Mouse (Mus musculus): Measurements from ENCODE around the gene Sec16b. TPM values are rescaled to one million over a fixed set of nuclear protein-coding genes. Genes with fewer than 3 reads are reported as not detected.

The Sec16b gene
- polyA plus RNA-seq, 1 experiment, result 0.64 TPM

- no peak for DNase-seq (ENCODE audit: low read depth)
- no peak for TF ChIP-seq CTCF (IDR thresholded peaks at IDR 0.05; ENCODE audit: borderline replicate concordance, extremely low read depth, insufficient read depth, insufficient read length)
Observed at GRCm38 (mm10) chr1:157513559-157513958, 7.0 kb downstream of the Sec16b start.

- TF ChIP-seq CTCF (IDR thresholded peaks at IDR 0.05; ENCODE audit: borderline replicate concordance, extremely low read depth, insufficient read depth, insufficient read length), result no peak
- TF ChIP-seq POLR2A (IDR thresholded peaks at IDR 0.05; ENCODE audit: borderline replicate concordance, extremely low read depth, insufficient read depth, insufficient read length, poor library complexity, severe bottlenecking), result no peak
- no peak for DNase-seq (ENCODE audit: low read depth)
Observed at GRCm38 (mm10) chr1:157514298-157514697, 7.8 kb downstream of the Sec16b start.

- DNase-seq (ENCODE audit: low read depth), result no peak
- no peak for TF ChIP-seq CTCF (IDR thresholded peaks at IDR 0.05; ENCODE audit: borderline replicate concordance, extremely low read depth, insufficient read depth, insufficient read length)
- TF ChIP-seq POLR2A (IDR thresholded peaks at IDR 0.05; ENCODE audit: borderline replicate concordance, extremely low read depth, insufficient read depth, insufficient read length, poor library complexity, severe bottlenecking), result no peak
Observed at GRCm38 (mm10) chr1:157516838-157517808, 10.6 kb downstream of the Sec16b start.

GRCm38 (mm10) chr1:157518111-157518523, 11.6 kb downstream of the Sec16b start:
- DNase-seq (ENCODE audit: low read depth), result peak; percentile 92
- TF ChIP-seq CTCF (IDR thresholded peaks at IDR 0.05; ENCODE audit: borderline replicate concordance, extremely low read depth, insufficient read depth, insufficient read length) (no peak), POLR2A (IDR thresholded peaks at IDR 0.05; ENCODE audit: borderline replicate concordance, extremely low read depth, insufficient read depth, insufficient read length, poor library complexity, severe bottlenecking) (no peak)

- TF ChIP-seq CTCF (IDR thresholded peaks at IDR 0.05; ENCODE audit: borderline replicate concordance, extremely low read depth, insufficient read depth, insufficient read length), result no peak
- no peak for TF ChIP-seq POLR2A (IDR thresholded peaks at IDR 0.05; ENCODE audit: borderline replicate concordance, extremely low read depth, insufficient read depth, insufficient read length, poor library complexity, severe bottlenecking)
- DNase-seq (ENCODE audit: low read depth), result peak; percentile 74
Observed at GRCm38 (mm10) chr1:157519396-157519795, 12.9 kb downstream of the Sec16b start.

- DNase-seq (ENCODE audit: low read depth), result no peak
- TF ChIP-seq POLR2A (IDR thresholded peaks at IDR 0.05; ENCODE audit: borderline replicate concordance, extremely low read depth, insufficient read depth, insufficient read length, poor library complexity, severe bottlenecking) (no peak), CTCF (IDR thresholded peaks at IDR 0.05; ENCODE audit: borderline replicate concordance, extremely low read depth, insufficient read depth, insufficient read length) (no peak)
Observed at GRCm38 (mm10) chr1:157522322-157522721, 15.8 kb downstream of the Sec16b start.

- no peak for TF ChIP-seq CTCF (IDR thresholded peaks at IDR 0.05; ENCODE audit: borderline replicate concordance, extremely low read depth, insufficient read depth, insufficient read length)
- TF ChIP-seq POLR2A (IDR thresholded peaks at IDR 0.05; ENCODE audit: borderline replicate concordance, extremely low read depth, insufficient read depth, insufficient read length, poor library complexity, severe bottlenecking), result no peak
- no peak for DNase-seq (ENCODE audit: low read depth)
Observed at GRCm38 (mm10) chr1:157524775-157525174, 18.2 kb downstream of the Sec16b start.

- TF ChIP-seq CTCF (IDR thresholded peaks at IDR 0.05; ENCODE audit: borderline replicate concordance, extremely low read depth, insufficient read depth, insufficient read length) (no peak), POLR2A (IDR thresholded peaks at IDR 0.05; ENCODE audit: borderline replicate concordance, extremely low read depth, insufficient read depth, insufficient read length, poor library complexity, severe bottlenecking) (no peak)
- no peak for DNase-seq (ENCODE audit: low read depth)
Observed at GRCm38 (mm10) chr1:157525692-157526354, 19.3 kb downstream of the Sec16b start.

- TF ChIP-seq CTCF (IDR thresholded peaks at IDR 0.05; ENCODE audit: borderline replicate concordance, extremely low read depth, insufficient read depth, insufficient read length) (no peak), POLR2A (IDR thresholded peaks at IDR 0.05; ENCODE audit: borderline replicate concordance, extremely low read depth, insufficient read depth, insufficient read length, poor library complexity, severe bottlenecking) (no peak)
- DNase-seq (ENCODE audit: low read depth), result no peak
Observed at GRCm38 (mm10) chr1:157526625-157527024, 20.1 kb downstream of the Sec16b start.

- TF ChIP-seq CTCF (IDR thresholded peaks at IDR 0.05; ENCODE audit: borderline replicate concordance, extremely low read depth, insufficient read depth, insufficient read length) (no peak), POLR2A (IDR thresholded peaks at IDR 0.05; ENCODE audit: borderline replicate concordance, extremely low read depth, insufficient read depth, insufficient read length, poor library complexity, severe bottlenecking) (no peak)
- DNase-seq (ENCODE audit: low read depth), result no peak
Observed at GRCm38 (mm10) chr1:157532826-157533460, 26.4 kb downstream of the Sec16b start.

GRCm38 (mm10) chr1:157535571-157535970, 29.0 kb downstream of the Sec16b start:
- TF ChIP-seq POLR2A (IDR thresholded peaks at IDR 0.05; ENCODE audit: borderline replicate concordance, extremely low read depth, insufficient read depth, insufficient read length, poor library complexity, severe bottlenecking), result no peak
- no peak for TF ChIP-seq CTCF (IDR thresholded peaks at IDR 0.05; ENCODE audit: borderline replicate concordance, extremely low read depth, insufficient read depth, insufficient read length)
- no peak for DNase-seq (ENCODE audit: low read depth)

Measured in brain, embryonic 14.5 days (tissue).